Mouse (Mus musculus) embryonic facial prominence, embryonic 12.5 days (tissue): ENCODE results near the gene Purb. TPM values are rescaled to one million over a fixed set of nuclear protein-coding genes. Genes with fewer than 3 reads are reported as not detected.
A peak's percentile ranks its signal among the peaks of the same experiment; 100 is the strongest.

Experiments used
- ATAC-seq: fragments of 200-750 bp; cut with Nextera tagmentation; 2 replicates; pipeline ENCODE4 v1.8.0; 2017; ENCODE audit not compliant: insufficient number of reproducible peaks, insufficient read depth, low FRiP score, low TSS enrichment
- H3K27ac ChIP-seq: fragments of 300-500 bp; sonication (generic); 2 replicates; pipeline ENCODE4 v1.5.1; 2016; ENCODE audit warnings: mild to moderate bottlenecking
- H3K27me3 ChIP-seq: fragments of 300-500 bp; sonication (generic); 2 replicates; pipeline ENCODE4 v1.6.1; 2016; ENCODE audit warnings: mild to moderate bottlenecking, moderate library complexity
- H3K36me3 ChIP-seq: fragments of 300-500 bp; sonication (generic); 2 replicates; pipeline ENCODE4 v1.6.1; 2016; ENCODE audit warnings: mild to moderate bottlenecking
- H3K4me1 ChIP-seq: fragments of 300-500 bp; sonication (generic); 2 replicates; pipeline ENCODE4 v1.6.1; 2016
- H3K4me2 ChIP-seq: fragments of 300-500 bp; sonication (generic); replicated peaks from 2 replicates; pipeline ENCODE4 v1.6.1; 2016; ENCODE audit warnings: mild to moderate bottlenecking, moderate library complexity
- H3K4me3 ChIP-seq: fragments of 300-500 bp; sonication (generic); 2 replicates; pipeline ENCODE4 v1.5.1; 2016; ENCODE audit warnings: mild to moderate bottlenecking
- H3K9ac ChIP-seq: fragments of 300-500 bp; sonication (generic); 2 replicates; pipeline ENCODE4 v1.6.1; 2016; ENCODE audit warnings: mild to moderate bottlenecking, moderate library complexity
- H3K9me3 ChIP-seq: fragments of 300-500 bp; sonication (generic); 2 replicates; pipeline ENCODE4 v1.6.1; 2016; ENCODE audit warnings: mild to moderate bottlenecking, moderate library complexity
- WGBS: fragments of 180-500 bp; shearing (Covaris S2); methylation state at CpG from one replicate; pipeline ENCODE4 v1.1.7; 2016; 5-methylcytosine and 5-hydroxymethylcytosine counted together
- polyA plus RNA-seq: library from polyadenylated mRNA; unstranded; fragments of >200 nt; fragmentation: Nextera tagmentation; extraction: Ambion mirVana; gene quantifications from 2 replicates; pipeline ENCODE4 v1.2.1, GENCODE M21; 2016

The Purb gene
- polyA plus RNA-seq = 19.5 and 21.7 TPM in 2 replicates

DNA sequence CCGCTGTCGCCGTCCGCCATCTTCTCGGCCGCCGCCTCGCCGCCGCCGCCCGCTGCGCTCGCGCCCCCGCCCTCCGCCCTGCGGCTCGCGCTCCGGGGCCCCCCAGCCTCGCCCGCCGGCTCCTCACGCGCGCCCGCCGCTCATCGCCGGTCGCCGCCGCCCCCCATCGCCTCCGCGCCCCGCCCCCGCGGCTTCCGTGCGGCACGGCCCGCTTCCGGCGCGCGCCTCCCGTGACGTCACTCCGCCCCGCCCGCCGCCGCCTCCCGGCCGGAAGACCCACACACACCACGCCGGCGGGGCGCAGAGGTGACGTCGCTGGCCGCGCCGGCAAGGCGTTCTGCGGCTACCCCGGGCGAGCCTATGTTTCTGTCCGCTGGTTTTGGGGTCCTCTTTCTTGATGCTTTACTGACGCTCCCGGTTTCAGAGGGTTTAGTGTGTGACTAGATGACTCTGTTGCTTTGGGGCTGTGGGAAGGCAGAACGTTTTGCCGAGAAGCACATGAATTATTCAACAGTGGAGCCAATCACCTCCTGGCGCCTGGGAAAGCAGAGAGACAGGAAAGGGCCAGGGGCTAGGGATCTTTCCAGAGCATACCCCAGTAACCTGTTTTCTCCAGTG, at the start of gene Purb:
TSS of gene Purb (minus strand) at position 51 of the 618 bp plus-strand sequence.
- H3K27me3 ChIP-seq = no peaks in the 10 kb centered on the region
- peak within 1 kb of the TSS; percentile 92 for H3K9ac ChIP-seq
- ATAC-seq = peak; percentile 91
- WGBS = 0% methylated on average over 39 of the region's 76 CpGs
- no peaks in the 10 kb centered on the region for H3K9me3 ChIP-seq
- H3K4me1 ChIP-seq = peaks cover 26% of the 10 kb centered on the region
- H3K4me2 ChIP-seq = peak within 1 kb of the TSS; percentile 90
- peak within 1 kb of the TSS; percentile 98 for H3K27ac ChIP-seq
- no peaks in the 10 kb centered on the region for H3K36me3 ChIP-seq
- peak within 1 kb of the TSS; percentile 99 for H3K4me3 ChIP-seq

DNA sequence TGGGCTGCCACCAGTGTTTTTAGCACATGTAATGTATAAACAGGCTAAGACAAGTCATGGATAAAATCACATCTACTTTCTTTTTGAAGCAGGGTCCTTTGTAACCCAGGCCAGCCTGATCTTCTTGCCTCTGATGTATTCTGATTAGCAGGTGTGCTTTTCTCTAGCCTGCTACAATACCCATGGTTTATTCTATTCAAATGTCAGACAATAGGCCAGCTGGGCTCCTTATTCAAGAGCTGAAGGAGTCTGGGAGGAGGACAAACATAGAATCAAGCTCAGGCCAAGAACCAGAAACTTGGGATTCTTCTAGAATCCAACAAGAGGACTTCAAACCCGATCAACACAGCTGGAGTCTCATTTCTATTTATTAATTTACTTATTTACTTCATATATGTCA, 49.5 kb upstream of the Purb start:
- Histone ChIP-seq H3K27me3 (no peaks in the 10 kb centered on the region), H3K4me2 (no peak overlapping the region), H3K9ac (no peak overlapping the region), H3K4me1 (peaks cover 12% of the 10 kb centered on the region; the same call in 1 of the 2 replicates), H3K36me3 (peaks cover 31% of the 10 kb centered on the region), H3K27ac (no peak overlapping the region), H3K4me3 (no peak overlapping the region), H3K9me3 (no peaks in the 10 kb centered on the region)
- no peak for ATAC-seq
- 85% methylated on average over 1 of the region's 1 CpGs for WGBS

DNA sequence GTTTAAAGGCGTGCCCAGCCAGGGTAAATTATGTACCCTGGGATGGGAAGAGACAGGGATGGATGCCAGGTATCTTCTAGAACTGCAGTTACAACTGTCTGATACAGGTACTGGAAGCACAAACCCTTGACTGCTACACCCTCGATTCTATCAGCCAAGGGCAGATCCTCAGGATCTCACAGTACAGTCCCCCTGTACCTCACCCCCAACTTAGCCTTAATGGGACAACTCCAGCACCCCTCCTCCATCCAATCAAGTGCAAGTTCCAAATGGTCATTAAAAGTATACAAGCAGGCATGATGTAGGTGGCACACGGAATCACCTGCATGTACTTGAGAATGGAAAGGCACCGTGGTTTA, 49.1 kb upstream of the Purb start:
- Histone ChIP-seq H3K4me1 (peaks cover 12% of the 10 kb centered on the region; the same call in 1 of the 2 replicates), H3K9ac (no peak overlapping the region), H3K27me3 (no peaks in the 10 kb centered on the region), H3K36me3 (peaks cover 31% of the 10 kb centered on the region), H3K4me2 (no peak overlapping the region), H3K9me3 (no peaks in the 10 kb centered on the region), H3K4me3 (no peak overlapping the region), H3K27ac (no peak overlapping the region)
- no peak for ATAC-seq
- 93% methylated on average over 4 of the region's 4 CpGs for WGBS

DNA sequence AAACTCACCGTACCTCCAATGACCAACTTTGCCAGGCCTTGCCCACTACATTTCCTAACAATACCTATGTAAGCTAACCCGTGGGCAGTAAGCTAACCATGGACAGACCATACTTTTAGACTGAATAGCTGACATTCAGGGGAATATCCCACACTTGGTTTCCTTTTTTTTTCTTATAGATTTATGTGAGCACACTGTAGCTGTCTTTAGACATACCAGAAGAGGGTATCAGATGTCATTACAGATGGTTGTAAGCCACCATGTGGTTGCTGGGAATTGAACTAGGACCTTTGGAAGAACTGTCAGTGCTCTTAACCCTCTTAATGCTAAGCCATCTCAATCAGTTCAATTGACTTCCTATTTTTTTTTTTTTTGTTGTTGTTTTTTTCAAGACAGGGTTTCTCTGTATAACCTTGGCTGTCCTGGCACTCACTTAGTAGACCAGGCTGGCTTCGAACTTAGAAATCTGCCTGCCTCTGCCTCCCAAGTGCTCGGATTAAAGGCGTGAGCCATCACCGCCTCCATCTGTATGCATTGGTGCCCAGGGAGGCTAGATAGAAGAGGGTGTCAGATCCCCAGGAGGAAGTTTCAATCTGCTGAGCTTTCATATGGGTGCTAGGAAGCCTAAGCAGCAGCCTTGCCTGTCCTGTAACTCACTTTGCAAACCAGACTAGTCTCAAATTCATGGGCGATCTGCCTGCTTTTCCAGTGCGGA, 48.6 kb upstream of the Purb start:
- Histone ChIP-seq H3K27me3 (no peaks in the 10 kb centered on the region), H3K9me3 (no peaks in the 10 kb centered on the region), H3K4me3 (no peak overlapping the region), H3K4me2 (no peak overlapping the region), H3K36me3 (peaks cover 31% of the 10 kb centered on the region), H3K27ac (no peak overlapping the region), H3K4me1 (peaks cover 12% of the 10 kb centered on the region; the same call in 1 of the 2 replicates), H3K9ac (no peak overlapping the region)
- ATAC-seq = no peak
- WGBS = 87% methylated on average over 8 of the region's 8 CpGs

GRCm38 (mm10) chr11:6523662-6524088, 48.0 kb upstream of the Purb start:
- no peaks in the 10 kb centered on the region for H3K27me3 ChIP-seq
- H3K4me3 ChIP-seq = no peak overlapping the region
- peaks cover 12% of the 10 kb centered on the region; the same call in 1 of the 2 replicates for H3K4me1 ChIP-seq
- no peaks in the 10 kb centered on the region for H3K9me3 ChIP-seq
- no peak for ATAC-seq
- no peak overlapping the region for H3K4me2 ChIP-seq
- whole genome bisulfite sequencing = 50% methylated on average over 1 of the region's 1 CpGs
- no peak overlapping the region for H3K27ac ChIP-seq
- H3K36me3 ChIP-seq = peaks cover 31% of the 10 kb centered on the region
- no peak overlapping the region for H3K9ac ChIP-seq

DNA sequence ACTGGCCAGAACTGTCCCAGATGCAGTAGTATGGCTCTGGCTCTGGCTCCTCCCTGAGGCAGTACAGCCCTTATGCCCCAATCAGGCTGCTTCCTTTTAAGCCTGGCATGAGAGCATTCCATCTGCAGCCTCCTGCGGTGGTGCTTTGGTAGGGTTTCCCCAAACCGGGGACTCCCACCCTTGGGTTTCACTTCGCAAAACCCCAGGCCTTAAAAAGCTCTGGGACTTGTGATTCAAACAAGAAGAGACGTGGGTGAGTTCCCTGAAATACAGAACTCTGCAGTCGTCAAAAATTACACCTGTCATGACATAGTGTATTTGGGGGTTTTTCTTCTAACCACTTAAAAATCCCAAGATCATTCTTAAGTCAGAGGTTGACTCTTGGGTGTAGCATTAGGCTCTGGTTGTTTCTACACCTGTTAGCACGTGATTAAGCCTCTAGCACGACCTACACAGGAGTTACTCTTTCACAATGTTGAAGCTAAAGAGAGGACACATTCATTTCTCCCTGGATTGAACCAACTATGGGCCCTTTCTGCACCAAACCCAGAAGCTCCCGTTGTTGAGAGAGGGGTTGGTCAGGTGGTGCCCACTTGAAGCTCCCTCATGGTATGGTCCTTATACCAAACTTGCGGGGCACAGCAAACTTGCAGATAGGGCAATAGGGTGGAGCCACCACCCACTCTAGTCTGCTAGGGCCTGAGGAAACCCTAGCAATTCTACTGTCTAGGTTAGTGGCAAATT, 47.2 kb upstream of the Purb start:
- Histone ChIP-seq H3K36me3 (peaks cover 31% of the 10 kb centered on the region), H3K9me3 (no peaks in the 10 kb centered on the region), H3K4me1 (peaks cover 12% of the 10 kb centered on the region; the same call in 1 of the 2 replicates), H3K4me2 (no peak overlapping the region), H3K9ac (no peak overlapping the region), H3K27me3 (no peaks in the 10 kb centered on the region), H3K27ac (no peak overlapping the region), H3K4me3 (no peak overlapping the region)
- WGBS = 74% methylated on average over 9 of the region's 9 CpGs
- no peak for ATAC-seq

DNA sequence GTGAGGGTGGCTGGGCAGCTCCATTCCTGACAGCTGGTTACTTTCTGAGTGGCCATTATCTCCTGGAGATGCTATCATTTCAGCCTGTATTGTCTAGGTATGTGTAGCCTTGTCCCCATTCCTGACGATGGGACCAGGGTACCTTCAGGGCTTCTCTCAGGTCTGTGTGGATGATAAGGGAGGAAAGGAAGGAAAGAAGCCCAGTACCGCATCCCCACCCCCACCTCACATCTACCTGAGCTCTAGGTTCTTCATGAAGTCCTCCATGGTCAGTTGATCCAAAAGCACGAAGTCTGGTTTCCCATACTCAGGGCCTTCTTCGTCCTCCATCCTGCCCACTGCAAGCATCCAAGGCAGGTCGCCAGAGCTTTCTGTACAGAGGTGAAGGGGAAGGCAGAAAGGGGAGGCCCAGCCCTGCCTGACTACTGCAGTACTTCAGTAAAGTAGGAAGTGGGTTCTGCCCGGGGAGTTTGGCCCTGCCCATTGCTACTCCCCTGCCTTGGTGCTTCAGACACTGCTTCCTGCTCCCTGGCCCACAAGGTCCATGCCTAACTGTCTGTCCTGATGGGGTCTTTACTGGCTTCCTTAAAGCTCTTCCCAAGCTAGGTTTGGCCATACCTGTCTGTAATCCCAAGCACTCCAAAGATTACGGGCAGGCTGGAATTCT, 44.9 kb upstream of the Purb start, which contains the start of gene Myo1g:
TSS of gene Myo1g (minus strand) at position 459 of the 667 bp plus-strand sequence.
- H3K27me3 ChIP-seq = no peaks in the 10 kb centered on the region
- ATAC-seq = no peak
- 80% methylated on average over 7 of the region's 7 CpGs for WGBS
- H3K4me2 ChIP-seq = no peak within 1 kb of the TSS
- H3K9ac ChIP-seq = no peak within 1 kb of the TSS
- no peaks in the 10 kb centered on the region for H3K9me3 ChIP-seq
- no peak within 1 kb of the TSS for H3K4me3 ChIP-seq
- H3K36me3 ChIP-seq = peaks cover 21% of the 10 kb centered on the region
- H3K4me1 ChIP-seq = no peaks in the 10 kb centered on the region
- no peak within 1 kb of the TSS for H3K27ac ChIP-seq

GRCm38 (mm10) chr11:6519491-6520033, 43.8 kb upstream of the Purb start:
- no peak for ATAC-seq
- no peak overlapping the region for H3K4me3 ChIP-seq
- no peak overlapping the region for H3K9ac ChIP-seq
- peaks cover 10% of the 10 kb centered on the region for H3K36me3 ChIP-seq
- no peaks in the 10 kb centered on the region for H3K9me3 ChIP-seq
- no peak overlapping the region for H3K4me2 ChIP-seq
- no peaks in the 10 kb centered on the region for H3K4me1 ChIP-seq
- no peak overlapping the region for H3K27ac ChIP-seq
- 78% methylated on average over 11 of the region's 11 CpGs for WGBS
- no peaks in the 10 kb centered on the region for H3K27me3 ChIP-seq

- no peaks in the 10 kb centered on the region for H3K36me3 ChIP-seq
- no peaks in the 10 kb centered on the region for H3K4me1 ChIP-seq
- no peaks in the 10 kb centered on the region for H3K9me3 ChIP-seq
- no peak overlapping the region for H3K27ac ChIP-seq
- no peak overlapping the region for H3K9ac ChIP-seq
- no peak for ATAC-seq
- no peak overlapping the region for H3K4me2 ChIP-seq
- no peaks in the 10 kb centered on the region for H3K27me3 ChIP-seq
- H3K4me3 ChIP-seq = no peak overlapping the region
- 30% methylated on average over 7 of the region's 7 CpGs for WGBS
Measured at GRCm38 (mm10) chr11:6514837-6515236, 39.1 kb upstream of the Purb start.

- no peak overlapping the region for H3K9ac ChIP-seq
- ATAC-seq = no peak
- no peaks in the 10 kb centered on the region for H3K9me3 ChIP-seq
- H3K4me3 ChIP-seq = no peak overlapping the region
- no peaks in the 10 kb centered on the region for H3K4me1 ChIP-seq
- H3K4me2 ChIP-seq = no peak overlapping the region
- H3K27ac ChIP-seq = no peak overlapping the region
- WGBS = 62% methylated on average over 1 of the region's 1 CpGs
- no peaks in the 10 kb centered on the region for H3K27me3 ChIP-seq
- H3K36me3 ChIP-seq = no peaks in the 10 kb centered on the region
Measured at GRCm38 (mm10) chr11:6508269-6508876, 32.7 kb upstream of the Purb start.

DNA sequence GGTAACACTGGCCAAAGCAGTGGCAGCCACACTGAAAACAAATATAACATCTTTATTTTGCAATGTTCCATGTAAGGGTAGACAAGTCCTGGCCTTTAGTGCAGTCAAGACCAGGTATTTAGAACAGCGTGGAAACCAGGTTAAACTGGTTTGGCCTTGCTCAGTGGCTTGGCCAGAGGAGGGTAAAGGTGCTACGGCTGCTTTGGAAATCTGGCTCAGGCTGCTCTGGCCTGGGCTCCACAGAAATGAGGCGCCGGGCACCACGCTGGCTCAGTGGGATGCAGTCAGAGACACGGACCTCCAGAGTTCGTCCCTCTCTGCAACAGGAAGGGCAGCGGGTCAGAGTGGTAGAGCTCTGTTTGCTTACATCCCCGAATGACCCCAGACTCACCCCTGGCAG, 30.8 kb upstream of the Purb start:
- Histone ChIP-seq H3K9me3 (no peaks in the 10 kb centered on the region), H3K4me3 (no peak overlapping the region), H3K36me3 (no peaks in the 10 kb centered on the region), H3K27me3 (no peaks in the 10 kb centered on the region), H3K27ac (no peak overlapping the region), H3K4me1 (no peaks in the 10 kb centered on the region), H3K9ac (no peak overlapping the region), H3K4me2 (no peak overlapping the region)
- ATAC-seq = no peak
- WGBS = 81% methylated on average over 9 of the region's 9 CpGs
